Mouse (Mus musculus): ENCODE measurements at regions not wholly inside any gene's neighbourhood (a gene's known extent, or its start where the extent isn't known, plus 50 kb on each side); places are given as distances from the start of the nearest gene placed in this dataset.

- TF ChIP-seq CTCF (IDR thresholded peaks at IDR 0.05; ENCODE audit: low read depth): no peak
- TF ChIP-seq EP300 (IDR thresholded peaks at IDR 0.05; ENCODE audit: low read depth): no peak
Measured at GRCm38 (mm10) chr11:22692281-22692857, 168.4 kb downstream of the B3gnt2 start.
